Comparison of ENCODE assay signal across 8 mouse cellular contexts in genomic region chr9:31131205-31131968, GRCm38 (mm10). TPM values are rescaled to one million over a fixed set of nuclear protein-coding genes. Genes with fewer than 3 reads are reported as not detected.
A peak's percentile ranks its signal among the peaks of the same experiment; 100 is the strongest.
DNase-seq lines count a peak whose midpoint lies in the region; ATAC-seq and TF ChIP-seq lines count a peak whose summit lies in the region.

TSS of gene St14 (minus strand) at chr9:31131853.

- H3K4me1 ChIP-seq in heart, adult 2 months (ENCODE audit: control insufficient read depth, insufficient read depth, low read length), result peaks cover 2% of the 10 kb centered on the region
- H3K4me1 ChIP-seq in liver, embryonic 14.5 days (replicated peaks; ENCODE audit: control insufficient read depth in 2 of 2, insufficient read depth in 2 of 2, low read length in 1 of 2), result no peaks in the 10 kb centered on the region
- peaks cover 7% of the 10 kb centered on the region; the same call in 1 of the 2 replicates for H3K4me1 ChIP-seq in neural tube, embryonic 11.5 days (ENCODE audit: control insufficient read depth, insufficient read depth, low read length)

- intact Hi-C loops in heart, adult 2 months (cut with DNase I), result no loop called here
- intact Hi-C loops in heart, postnatal 10 days (cut with DNase I), result no loop called here
- intact Hi-C loops in left cerebral cortex, postnatal 25 days (cut with DNase I), result no loop called here

- peak within 1 kb of the TSS; percentile 60 for H3K4me2 ChIP-seq in liver, embryonic 14.5 days (ENCODE audit: low read depth)
- H3K4me2 ChIP-seq in neural tube, embryonic 11.5 days (ENCODE audit: low read depth), result peak within 1 kb of the TSS; percentile 73

- H3K9ac ChIP-seq in heart, adult 2 months (ENCODE audit: low read depth, low read length), result peak within 1 kb of the TSS; percentile 37
- H3K9ac ChIP-seq in liver, embryonic 14.5 days (replicated peaks), result no peak within 1 kb of the TSS
- H3K9ac ChIP-seq in neural tube, embryonic 11.5 days (ENCODE audit: low read length), result peak within 1 kb of the TSS; percentile 35; the same call in 1 of the 2 replicates

- WGBS in heart, adult 2 months, result under 1% methylated on average over 74 of the region's 74 CpGs
- under 1% methylated on average over 74 of the region's 74 CpGs for WGBS in liver, embryonic 14.5 days (ENCODE audit: insufficient replicate concordance)
- WGBS in neural tube, embryonic 11.5 days, result under 1% methylated on average over 72 of the region's 74 CpGs

- no peaks in the 10 kb centered on the region for H3K79me2 ChIP-seq in heart, adult 2 months (replicated peaks; ENCODE audit: control insufficient read depth, insufficient read depth, low read length)

- TF ChIP-seq POLR2A in heart, adult 2 months (IDR thresholded peaks at IDR 0.05; ENCODE audit: insufficient read depth, low read depth, low read length), result no peak

- peaks cover 8% of the 10 kb centered on the region for H3K27me3 ChIP-seq in heart, adult 2 months (ENCODE audit: control insufficient read depth, insufficient read depth, low read length)
- H3K27me3 ChIP-seq in liver, embryonic 14.5 days (ENCODE audit: control insufficient read depth, insufficient read depth, low read length), result peaks cover 58% of the 10 kb centered on the region
- peaks cover 33% of the 10 kb centered on the region for H3K27me3 ChIP-seq in neural tube, embryonic 11.5 days (ENCODE audit: control insufficient read depth, insufficient read depth, low read length)

- peak; percentile 29 to 37 for DNase-seq in heart, adult 2 months
- DNase-seq in heart, postnatal 10 days, result no peak
- DNase-seq in embryo, embryonic 9.5 days (ENCODE audit: extremely low spot score), result peak; percentile 37
- DNase-seq in liver, embryonic 14.5 days (ENCODE audit: low read depth in 3 of 3, low spot score in 3 of 3), result no peak
- peak; percentile 24 for DNase-seq in neural tube, embryonic 11.5 days (ENCODE audit: low spot score)
- peak; percentile 66 for DNase-seq in urinary bladder, adult 2 months (ENCODE audit: low spot score)
- DNase-seq in left cerebral cortex, postnatal 25 days (ENCODE audit: low spot score in 2 of 2), result no peak

- no peak for TF ChIP-seq CTCF in heart, adult 2 months (IDR thresholded peaks at IDR 0.05)
- TF ChIP-seq CTCF in liver, embryonic 14.5 days (IDR thresholded peaks at IDR 0.05; ENCODE audit: low read depth), result no peak

- no peaks in the 10 kb centered on the region for H3K9me3 ChIP-seq in liver, embryonic 14.5 days (ENCODE audit: control insufficient read depth, low read length)
- no peaks in the 10 kb centered on the region for H3K9me3 ChIP-seq in neural tube, embryonic 11.5 days (ENCODE audit: control insufficient read depth, low read length)

- TF ChIP-seq EP300 in heart, adult 2 months (IDR thresholded peaks at IDR 0.05; ENCODE audit: insufficient read depth, low read depth, low read length), result no peak
- no peak for TF ChIP-seq EP300 in liver, embryonic 14.5 days (IDR thresholded peaks at IDR 0.05; ENCODE audit: low read depth)

- H3K27ac ChIP-seq in heart, adult 2 months, result no peak within 1 kb of the TSS
- H3K27ac ChIP-seq in liver, embryonic 14.5 days, result no peak within 1 kb of the TSS
- no peak within 1 kb of the TSS for H3K27ac ChIP-seq in neural tube, embryonic 11.5 days (ENCODE audit: low read depth, low read length)

- ATAC-seq in inflammation-experienced regulatory T-cells, adult 6 months, result peak; percentile 53
- no peak for ATAC-seq in liver, embryonic 14.5 days (ENCODE audit: insufficient read depth)
- peak; percentile 20; the same call in 1 of the 2 replicates for ATAC-seq in neural tube, embryonic 11.5 days (ENCODE audit: insufficient read depth, low FRiP score, low TSS enrichment)

- H3K4me3 ChIP-seq in heart, adult 2 months, result peak within 1 kb of the TSS; percentile 47
- peak within 1 kb of the TSS; percentile 11 to 35; a peak in 3 of 4 replicates for H3K4me3 ChIP-seq in liver, embryonic 14.5 days (ENCODE audit: insufficient read depth in 1 of 2, low read depth in 2 of 2, low read length in 2 of 2)
- H3K4me3 ChIP-seq in neural tube, embryonic 11.5 days (ENCODE audit: low read depth, low read length), result peak within 1 kb of the TSS; percentile 43

- H3K36me3 ChIP-seq in heart, adult 2 months (ENCODE audit: control insufficient read depth, insufficient read depth, low read length), result no peaks in the 10 kb centered on the region
- H3K36me3 ChIP-seq in liver, embryonic 14.5 days (replicated peaks; ENCODE audit: control insufficient read depth, insufficient read depth, low read depth), result no peaks in the 10 kb centered on the region
- no peaks in the 10 kb centered on the region for H3K36me3 ChIP-seq in neural tube, embryonic 11.5 days (ENCODE audit: control insufficient read depth, insufficient read depth, low read length)

RNA-seq across cellular contexts. Expression of gene St14, which starts in this region (rescaled TPM):
- total RNA-seq in heart, adult 2 months (2021), result under 1 TPM; 0.25 to 0.55 TPM
- 0.18 and 1.2 TPM in 2 replicates for polyA plus RNA-seq in heart, adult 2 months (2012; rRNA removed)
- total RNA-seq in heart, postnatal 10 days (2021), result under 1 TPM; 0.42 to 0.93 TPM
- polyA plus RNA-seq in inflammation-experienced regulatory T-cells, adult 6 months (2017; shearing (Covaris generic)), result 10 to 100 TPM in 1 of 3 experiments, 1 to 10 TPM in 2; 4.4 to 10.5 (median 5.4) TPM
- 0.22 and 0.37 TPM in 2 replicates for polyA plus RNA-seq in liver, embryonic 14.5 days (2012; rRNA removed)
- polyA plus RNA-seq in liver, embryonic 14.5 days (2014; fragmentation: Nextera tagmentation; extraction: Ambion mirVana), result 0.14 and 0.33 TPM in 2 replicates
- 2.0 and 3.1 TPM in 2 replicates for polyA plus RNA-seq in neural tube, embryonic 11.5 days (2014; fragmentation: Nextera tagmentation; extraction: Ambion mirVana)
- polyA plus RNA-seq in urinary bladder, adult 2 months (2012; rRNA removed), result 23.2 and 25.8 TPM in 2 replicates
- total RNA-seq in left cerebral cortex, postnatal 25 days (2021), result 1 to 10 TPM in 1 of 2 experiments, under 1 TPM in 1; 0.60 to 1.3 TPM

Comparison
In these comparisons a context has a peak if more than half of its experiments do, and no peak if none do; other contexts are left out.
1. DNase-seq: peak in heart, adult 2 months (2 of 2), embryo, embryonic 9.5 days (single experiment), neural tube, embryonic 11.5 days (single experiment) and urinary bladder, adult 2 months (single experiment); none in heart, postnatal 10 days (0 of 2), liver, embryonic 14.5 days (0 of 3) and left cerebral cortex, postnatal 25 days (0 of 2).
2. Peak in every context shown above with its lines, with median percentiles within 50 percentile points of each other: H3K4me3 ChIP-seq.